Mouse (Mus musculus) testis, adult 2 months (tissue): ENCODE measurements around the gene Kcnk5.

ENCODE experiments used
- CTCF ChIP-seq: fragments of 200-500 bp; IDR thresholded peaks from 2 replicates; pipeline ENCODE4 v1.5.1; 2012; ENCODE audit warnings: low read depth, mild to moderate bottlenecking, inconsistent platforms, low read length, moderate library complexity; ENCODE audit not compliant: control insufficient read depth, insufficient read depth, insufficient replicate concordance
- POLR2A ChIP-seq: fragments of 200-500 bp; IDR thresholded peaks from 2 replicates; pipeline ENCODE4 v1.6.1; 2012; ENCODE audit warnings: low read depth, mild to moderate bottlenecking, inconsistent platforms, low read length, moderate library complexity; ENCODE audit not compliant: control insufficient read depth

DNA sequence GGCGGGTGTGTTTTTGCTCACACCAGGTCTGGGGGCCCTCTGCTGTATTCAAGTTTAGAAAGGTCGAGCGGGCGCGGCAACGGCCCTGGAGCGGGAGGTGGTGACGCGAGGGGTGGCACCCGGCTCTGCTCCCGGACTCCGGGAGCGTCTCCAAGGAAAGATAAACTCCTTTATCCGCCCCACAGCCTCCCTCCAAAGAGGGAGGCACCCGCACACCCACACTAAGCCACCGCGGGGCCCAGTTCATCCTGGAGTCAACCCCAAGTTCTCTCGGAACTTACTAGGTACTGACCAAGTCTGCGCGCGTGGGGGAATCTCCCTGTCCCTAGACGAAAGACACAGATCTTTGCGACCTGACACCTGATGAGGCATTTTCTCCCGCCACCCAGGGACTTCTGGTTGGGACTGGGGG is 852 bp downstream of the Kcnk5 start:
- no peak for TF ChIP-seq CTCF
- TF ChIP-seq POLR2A, result no peak
